19 mouse cellular contexts compared by ENCODE assay signal in the genomic region with DNA sequence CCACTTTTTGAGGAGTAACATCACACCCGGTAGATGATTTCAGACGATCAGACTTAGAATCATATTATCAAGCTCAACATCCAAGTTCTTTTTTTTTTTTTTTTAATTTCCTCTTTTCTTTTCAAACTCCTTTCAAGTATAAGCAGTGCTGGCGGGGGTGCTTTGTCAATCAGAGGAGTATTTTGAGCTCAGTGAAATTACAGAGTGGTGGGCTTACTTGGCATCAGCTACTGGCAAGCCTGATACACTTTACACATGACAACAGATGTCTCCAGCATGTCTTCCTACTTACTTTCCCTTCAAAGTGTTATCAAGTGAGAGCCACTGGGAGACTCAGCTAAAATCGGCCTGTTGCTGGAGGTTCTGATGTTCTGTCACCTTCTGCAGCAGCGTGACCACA. TPM values are rescaled to one million over a fixed set of nuclear protein-coding genes. Genes with fewer than 3 reads are reported as not detected.
"Had no signal": no experiment of that assay in that cellular context is flagged by ENCODE, and none has a peak within 500 bp of the region (broad histone marks: within the 10 kb centered on the region; RNA-seq: fewer than 3 reads in every experiment).

No protein-coding gene starts in this region.

- H3K27ac ChIP-seq: liver, embryonic 13.5 days; stomach, postnatal 0 days had no signal

- H3K4me3 ChIP-seq: left cerebral cortex, adult 2 months; liver, embryonic 13.5 days had no signal

- H3K4me1 ChIP-seq: liver, embryonic 13.5 days had no signal

- DNase-seq: kidney, adult 9 months; kidney, postnatal 14 days; kidney, postnatal 4 days; layer of hippocampus, adult 9-11 months; layer of hippocampus, postnatal 36 days; liver, embryonic 13.5 days; lung, adult 2 months; lung, postnatal 14 days; lung, postnatal 4 days; midbrain, embryonic 14.5 days; right cerebral cortex, adult 18-20 months; right cerebral cortex, postnatal 25 days; thymus, adult 2 months; thymus, postnatal 14 days; thymus, postnatal 4 days had no signal

- H3K36me3 ChIP-seq: liver, embryonic 13.5 days had no signal

- H3K9me3 ChIP-seq: liver, embryonic 13.5 days had no signal

- H3K9ac ChIP-seq: liver, embryonic 13.5 days had no signal

- H3K27me3 ChIP-seq: liver, embryonic 13.5 days had no signal

- H3K4me2 ChIP-seq: liver, embryonic 13.5 days; midbrain, embryonic 11.5 days had no signal

RNA-seq across cellular contexts. Expression of a gene that starts 21.6 kb away (rescaled TPM):
- total RNA-seq: megakaryocyte-erythroid progenitor cell, adult 5-6 weeks had no signal
